Mouse (Mus musculus) CH12.LX (cell line): ENCODE measurements around the gene Tpra1. TPM values are rescaled to one million over a fixed set of nuclear protein-coding genes. Genes with fewer than 3 reads are reported as not detected.

ENCODE experiments used
- DNase-seq: peaks from one replicate; pipeline ENCODE4 v3.0.0-alpha.2; 2013; ENCODE audit errors: extremely low read depth
- H3K27ac ChIP-seq: 2 replicates; pipeline ENCODE4 v1.5.1; 2012; ENCODE audit warnings: low read depth, mild to moderate bottlenecking, control low read depth, moderate library complexity; ENCODE audit not compliant: insufficient read depth
- H3K27me3 ChIP-seq: replicated peaks from 2 replicates; pipeline ENCODE3; 2012; ENCODE audit warnings: inconsistent platforms
- H3K36me3 ChIP-seq, 2 experiments: replicated peaks in 1 of 2; 2 replicates each; pipeline versions ENCODE3 to v1.6.1; 2012; ENCODE audit warnings: inconsistent platforms in 1 of 2, low read length in 1 of 2, mild to moderate bottlenecking in 1 of 2, mixed read lengths in 1 of 2, moderate library complexity in 1 of 2; ENCODE audit not compliant: control insufficient read depth in 1 of 2, insufficient read depth in 1 of 2
- H3K4me1 ChIP-seq, 2 experiments: 2 replicates each; pipeline ENCODE4 v1.6.1; 2012; ENCODE audit warnings: inconsistent platforms in 1 of 2, moderate library complexity in 1 of 2; ENCODE audit not compliant: insufficient read depth in 2 of 2, control insufficient read depth in 1 of 2
- H3K4me2 ChIP-seq: 2 replicates; pipeline ENCODE4 v1.6.1; 2012; ENCODE audit warnings: low read depth, mild to moderate bottlenecking, control low read depth; ENCODE audit not compliant: poor library complexity, insufficient read depth, severe bottlenecking
- H3K4me3 ChIP-seq, 3 experiments: fragments of 150-350 bp in 1 of 3; sonication (generic) in 1 of 3; replicated peaks in 1 of 3; 2 replicates each; pipeline versions ENCODE3 to v1.5.1; 2011 to 2012; ENCODE audit warnings: low read depth in 2 of 3, low read length in 2 of 3, mild to moderate bottlenecking in 2 of 3, moderate library complexity in 2 of 3, control low read depth in 1 of 3, improper control_type of control experiment in 1 of 3, inconsistent platforms in 1 of 3, mixed read lengths in 1 of 3; ENCODE audit not compliant: poor library complexity in 1 of 3
- H3K79me2 ChIP-seq: replicated peaks from 2 replicates; pipeline ENCODE4 v1.6.1; 2012; ENCODE audit warnings: mild to moderate bottlenecking, moderate library complexity; ENCODE audit not compliant: control insufficient read depth, poor library complexity, insufficient read depth, severe bottlenecking; ENCODE audit errors: extremely low read depth
- H3K9ac ChIP-seq: 2 replicates; pipeline ENCODE4 v1.6.1; 2012; ENCODE audit warnings: low read depth, mild to moderate bottlenecking, control low read depth, moderate library complexity; ENCODE audit not compliant: insufficient read depth
- H3K9me3 ChIP-seq: replicated peaks from 2 replicates; pipeline ENCODE3; 2012; ENCODE audit warnings: low read length, inconsistent platforms, mixed read lengths
- BHLHE40 ChIP-seq: IDR thresholded peaks from 2 replicates; pipeline ENCODE4 v1.6.1; 2011; ENCODE audit warnings: mild to moderate bottlenecking, low read depth, low read length, improper control_type of control experiment
- CHD2 ChIP-seq: IDR thresholded peaks from 2 replicates; pipeline ENCODE4 v1.6.1; 2011; ENCODE audit warnings: low read length, improper control_type of control experiment
- CTCF ChIP-seq, 2 experiments: IDR thresholded peaks in 1 of 2; conservative IDR thresholded peaks in 1 of 2; 2 replicates each; pipeline ENCODE4 v1.5.1; 2011 to 2012; ENCODE audit warnings: low read depth in 2 of 2, low read length in 2 of 2, improper control_type of control experiment in 1 of 2, inconsistent platforms in 1 of 2, mild to moderate bottlenecking in 1 of 2, moderate library complexity in 1 of 2
- ELF1 ChIP-seq: IDR thresholded peaks from 2 replicates; pipeline ENCODE4 v1.6.1; 2014; ENCODE audit warnings: low read depth, mild to moderate bottlenecking, inconsistent platforms, low read length, improper control_type of control experiment
- EP300 ChIP-seq: IDR thresholded peaks from 2 replicates; pipeline ENCODE4 v1.6.1; 2011; ENCODE audit warnings: low read length, improper control_type of control experiment
- ETS1 ChIP-seq: conservative IDR thresholded peaks from 2 replicates; pipeline ENCODE4 v1.6.1; 2012; ENCODE audit warnings: low read depth, mild to moderate bottlenecking, inconsistent platforms, low read length, improper control_type of control experiment, moderate library complexity
- GABPA ChIP-seq: IDR thresholded peaks from 2 replicates; pipeline ENCODE4 v1.6.1; 2012; ENCODE audit warnings: low read depth, low read length, improper control_type of control experiment, inconsistent platforms; ENCODE audit not compliant: insufficient replicate concordance
- HCFC1 ChIP-seq: IDR thresholded peaks from 2 replicates; pipeline ENCODE4 v1.6.1; 2012; ENCODE audit warnings: low read depth, mild to moderate bottlenecking, inconsistent platforms, low read length, improper control_type of control experiment
- IRF4 ChIP-seq: IDR thresholded peaks from 2 replicates; pipeline ENCODE4 v1.6.1; 2014; ENCODE audit warnings: low read depth, mild to moderate bottlenecking, inconsistent platforms, low read length, improper control_type of control experiment
- JUN ChIP-seq: IDR thresholded peaks from 2 replicates; pipeline ENCODE4 v1.6.1; 2011; ENCODE audit warnings: low read depth, mild to moderate bottlenecking, low read length, improper control_type of control experiment, moderate library complexity; ENCODE audit not compliant: insufficient read depth
- JUND ChIP-seq: conservative IDR thresholded peaks from 2 replicates; pipeline ENCODE4 v1.6.1; 2011; ENCODE audit warnings: low read depth, low read length, improper control_type of control experiment
- KAT2A ChIP-seq: IDR thresholded peaks from 2 replicates; pipeline ENCODE4 v1.6.1; 2012; ENCODE audit warnings: low read length, improper control_type of control experiment, inconsistent platforms; ENCODE audit not compliant: insufficient replicate concordance
- MYC ChIP-seq: IDR thresholded peaks from 2 replicates; pipeline ENCODE4 v1.6.1; 2011; ENCODE audit warnings: low read depth, mild to moderate bottlenecking, improper control_type of control experiment, low read length
- NELFE ChIP-seq: IDR thresholded peaks from 2 replicates; pipeline ENCODE4 v1.6.1; 2011; ENCODE audit warnings: low read depth, low read length, improper control_type of control experiment
- NRF1 ChIP-seq: IDR thresholded peaks from 2 replicates; pipeline ENCODE4 v1.6.1; 2014; ENCODE audit warnings: low read depth, mild to moderate bottlenecking, inconsistent platforms, low read length, improper control_type of control experiment, moderate library complexity
- POLR2A ChIP-seq: IDR thresholded peaks from 2 replicates; pipeline ENCODE4 v1.6.1; 2011; ENCODE audit warnings: low read depth, mild to moderate bottlenecking, improper control_type of control experiment, low read length
- RAD21 ChIP-seq: IDR thresholded peaks from 2 replicates; pipeline ENCODE4 v1.6.1; 2011; ENCODE audit warnings: low read depth, mild to moderate bottlenecking, low read length, improper control_type of control experiment, moderate library complexity
- RCOR1 ChIP-seq: conservative IDR thresholded peaks from 2 replicates; pipeline ENCODE4 v1.6.1; 2012; ENCODE audit warnings: low read depth, mild to moderate bottlenecking, inconsistent platforms, low read length, improper control_type of control experiment
- TBP ChIP-seq: conservative IDR thresholded peaks from 2 replicates; pipeline ENCODE4 v1.6.1; 2011; ENCODE audit warnings: low read depth, low read length, improper control_type of control experiment
- USF1 ChIP-seq: IDR thresholded peaks from 2 replicates; pipeline ENCODE4 v1.6.1; 2014; ENCODE audit warnings: low read depth, mild to moderate bottlenecking, inconsistent platforms, low read length, improper control_type of control experiment
- USF2 ChIP-seq: conservative IDR thresholded peaks from 2 replicates; pipeline ENCODE4 v1.6.1; 2011; ENCODE audit warnings: low read depth, low read length, improper control_type of control experiment
- ZC3H11A ChIP-seq: IDR thresholded peaks from 2 replicates; pipeline ENCODE4 v1.6.1; 2012; ENCODE audit warnings: low read depth, mild to moderate bottlenecking, inconsistent platforms, low read length, improper control_type of control experiment
- ZKSCAN1 ChIP-seq: IDR thresholded peaks from 2 replicates; pipeline ENCODE4 v1.6.1; 2012; ENCODE audit warnings: low read depth, inconsistent platforms, low read length, improper control_type of control experiment, borderline replicate concordance
- ZMIZ1 ChIP-seq: IDR thresholded peaks from 2 replicates; pipeline ENCODE4 v1.6.1; 2012; ENCODE audit warnings: low read depth, mild to moderate bottlenecking, inconsistent platforms, low read length, improper control_type of control experiment
- ZNF384 ChIP-seq: IDR thresholded peaks from 2 replicates; pipeline ENCODE4 v1.6.1; 2012; ENCODE audit warnings: low read depth, low read length, improper control_type of control experiment, inconsistent platforms
- dilution Hi-C: fragments of 300-500 bp; cut with MboI; formaldehyde crosslinking; loops from 2 replicates; pipeline ENCODE4 v1.14.3; 2020; ENCODE audit warnings: low sequenced_read_pairs; ENCODE audit not compliant: extremely low pct_unique_long_range_greater_than_20kb, extremely low pct_ligation_motif_present
- in situ Hi-C: fragments of 300-500 bp; cut with MboI; formaldehyde crosslinking; loops from 3 replicates; pipeline ENCODE4 v1.14.3; 2019; ENCODE audit warnings: low sequenced_read_pairs, low pct_ligation_motif_present, low pct_unique_long_range_greater_than_20kb, mixed read lengths
- polyA plus RNA-seq: library from polyadenylated mRNA; unstranded; fragments of >175 nt; gene quantifications from 2 replicates; pipeline ENCODE4 v1.2.1, GENCODE M21; 2012; ENCODE audit warnings: low read depth; ENCODE audit not compliant: insufficient read length
- total RNA-seq, 2 experiments: library from RNA; depleted of rRNA; stranded (reverse); fragments of 300-350 nt in 1 of 2; fragments of >200 nt in 1 of 2; gene quantifications; 2 replicates each; pipeline ENCODE4 v1.2.3; 2012 to 2014

Tpra1 gene
- total and polyA plus RNA-seq, 3 experiments: 9.3 to 16.0 (median 15.6) TPM

DNA sequence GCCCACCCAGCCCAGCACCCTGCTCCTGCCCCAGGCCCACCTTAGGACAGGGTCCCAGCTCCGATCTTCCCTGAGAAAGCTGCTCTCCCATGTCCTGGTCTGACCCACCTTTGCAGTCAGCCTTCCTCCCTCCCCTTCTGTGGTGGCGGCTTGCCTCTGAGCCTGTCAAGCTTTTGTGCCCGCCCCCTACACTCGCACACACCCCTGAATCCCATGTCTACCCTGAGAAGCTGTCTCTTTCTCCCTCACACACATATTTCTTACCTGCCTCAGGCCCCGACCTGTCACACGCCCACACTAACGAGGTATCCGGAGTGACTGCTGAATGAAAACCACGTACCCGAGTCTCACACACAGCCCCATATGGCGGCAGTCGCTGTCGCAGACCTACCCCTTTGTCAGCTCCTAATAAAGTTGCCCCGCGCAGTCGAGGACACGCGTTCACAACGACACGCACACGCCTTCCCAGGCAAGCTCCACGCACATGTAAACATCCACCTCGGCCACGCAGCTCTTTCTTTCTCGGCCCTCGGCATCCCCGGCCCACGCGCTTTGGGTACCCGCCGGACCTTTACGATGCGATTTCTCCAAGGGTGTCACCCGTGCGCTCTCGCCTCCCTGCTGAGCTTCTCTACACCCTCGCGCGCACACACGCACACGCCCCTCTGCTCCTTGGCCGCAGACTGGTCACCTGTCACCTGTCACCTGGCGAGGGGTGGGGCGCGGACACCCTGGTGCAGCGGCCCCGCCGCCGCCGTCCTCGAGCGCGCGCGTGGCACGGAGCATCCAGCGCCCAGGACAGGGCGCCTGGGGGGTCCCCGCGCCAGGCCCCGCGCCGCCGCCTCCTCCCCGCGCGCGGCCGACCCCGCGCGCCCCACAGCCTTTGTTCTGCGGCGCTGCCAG, 27.8 kb upstream of the Tpra1 start:
- in situ Hi-C loops: no loop called here
- Histone ChIP-seq H3K4me1 (peaks cover 9 to 12% of the 10 kb centered on the region in 2 experiments), H3K9me3 (peaks cover 6% of the 10 kb centered on the region), H3K4me3 (no peak overlapping the region), H3K27me3 (no peaks in the 10 kb centered on the region), H3K9ac (no peak overlapping the region), H3K4me2 (no peak overlapping the region), H3K79me2 (no peaks in the 10 kb centered on the region), H3K36me3 (peaks cover 0 to 12% of the 10 kb centered on the region in 2 experiments), H3K27ac (no peak overlapping the region)
- dilution Hi-C loops: no loop called here
- TF ChIP-seq RCOR1: no peak
- no peak for TF ChIP-seq GABPA
- no peak for TF ChIP-seq EP300
- TF ChIP-seq ZKSCAN1: no peak
- TF ChIP-seq HCFC1: no peak
- no peak for TF ChIP-seq ZNF384
- no peak for TF ChIP-seq JUND
- TF ChIP-seq IRF4: no peak
- TF ChIP-seq RAD21: no peak
- TF ChIP-seq ELF1: no peak
- TF ChIP-seq NELFE: no peak
- TF ChIP-seq TBP: no peak
- no peak for TF ChIP-seq KAT2A
- TF ChIP-seq ZMIZ1: no peak
- no peak for TF ChIP-seq CHD2
- no peak for DNase-seq

- TF ChIP-seq BHLHE40 (no peak), JUND (no peak), GABPA (no peak), NELFE (no peak), USF1 (no peak), ZNF384 (no peak), RCOR1 (no peak), POLR2A (no peak), CHD2 (no peak), ZC3H11A (no peak), ETS1 (no peak), USF2 (no peak), MYC (no peak), IRF4 (no peak), TBP (no peak), NRF1 (no peak), JUN (no peak), CTCF (conservative IDR thresholded peaks at IDR 0.05 in 1 of 2, IDR thresholded peaks at IDR 0.05 in 1 of 2; ENCODE audit: low read depth in 2 of 2, low read length in 2 of 2) (no peak), RAD21 (no peak), KAT2A (no peak)
- H3K27me3 ChIP-seq: no peaks in the 10 kb centered on the region
- peaks cover 0 to 14% of the 10 kb centered on the region in 2 experiments for H3K36me3 ChIP-seq
- H3K4me2 ChIP-seq: no peak within 1 kb of the TSS
- H3K9ac ChIP-seq: no peak within 1 kb of the TSS
- H3K9me3 ChIP-seq: peaks cover 6% of the 10 kb centered on the region
- H3K27ac ChIP-seq: no peak within 1 kb of the TSS
- no peak within 1 kb of the TSS for H3K4me3 ChIP-seq
- H3K4me1 ChIP-seq: peaks cover 3 to 4% of the 10 kb centered on the region in 2 experiments
- no peaks in the 10 kb centered on the region for H3K79me2 ChIP-seq
- dilution Hi-C loops: no loop called here
- no peak for DNase-seq
- in situ Hi-C loops: loop anchor here (25.0 kb wide), 1 partner anchor 763 kb away; no protein-coding TSS in a partner anchor
Observed at GRCm38 (mm10) chr6:88874868-88875508, 27.1 kb upstream of the Tpra1 start, which contains the start of gene Podxl2. Podxl2 (minus strand) TSS chr6:88875044.
